Mouse (Mus musculus) forebrain, embryonic 16.5 days (tissue): ENCODE results near the gene Rhd. TPM values are rescaled to one million over a fixed set of nuclear protein-coding genes. Genes with fewer than 3 reads are reported as not detected.
A peak's percentile ranks its signal among the peaks of the same experiment; 100 is the strongest.
"Not testable (repeated sequence)": the region's sequence is repeated elsewhere in the genome, so short reads cannot be mapped to it uniquely, and the experiment has no call there.

Experiments used
- ATAC-seq: fragments of 200-750 bp; cut with Nextera tagmentation; 2 replicates; pipeline ENCODE4 v1.8.0; 2017; ENCODE audit warnings: mild to moderate bottlenecking, moderate library complexity
- H3K27ac ChIP-seq: fragments of 300-500 bp; sonication (generic); 2 replicates; pipeline ENCODE4 v1.5.1; 2014; ENCODE audit warnings: low read length, control low read depth
- H3K27me3 ChIP-seq: fragments of 300-500 bp; sonication (generic); replicated peaks from 2 replicates; pipeline ENCODE4 v1.6.1; 2014; ENCODE audit warnings: low read length; ENCODE audit not compliant: control insufficient read depth, insufficient read depth
- H3K36me3 ChIP-seq: fragments of 300-500 bp; sonication (generic); 2 replicates; pipeline ENCODE4 v1.6.1; 2014; ENCODE audit not compliant: control insufficient read depth, insufficient read depth
- H3K4me1 ChIP-seq: fragments of 300-500 bp; sonication (generic); replicated peaks from 2 replicates; pipeline ENCODE4 v1.6.1; 2014; ENCODE audit warnings: low read length; ENCODE audit not compliant: control insufficient read depth, insufficient read depth
- H3K4me2 ChIP-seq: fragments of 300-500 bp; sonication (generic); 2 replicates; pipeline ENCODE4 v1.6.1; 2014; ENCODE audit warnings: mild to moderate bottlenecking, low read length, control low read depth
- H3K4me3 ChIP-seq: fragments of 300-500 bp; sonication (generic); replicated peaks from 2 replicates; pipeline ENCODE4 v1.5.1; 2014; ENCODE audit warnings: mild to moderate bottlenecking, low read length, control low read depth
- H3K9ac ChIP-seq: fragments of 300-500 bp; sonication (generic); replicated peaks from 2 replicates; pipeline ENCODE4 v1.6.1; 2014; ENCODE audit warnings: low read depth, low read length, control low read depth
- H3K9me3 ChIP-seq: fragments of 300-500 bp; sonication (generic); 2 replicates; pipeline ENCODE4 v1.6.1; 2016; ENCODE audit warnings: low read length; ENCODE audit not compliant: control insufficient read depth
- WGBS: fragments of 180-500 bp; shearing (Covaris S2); extraction: QIAGEN DNeasy Blood & Tissue Kit; methylation state at CpG from one replicate; pipeline ENCODE4 v1.1.7; 2014; 5-methylcytosine and 5-hydroxymethylcytosine counted together
- polyA plus RNA-seq: library from polyadenylated mRNA; unstranded; fragments of >200 nt; fragmentation: Nextera tagmentation; extraction: Ambion mirVana; gene quantifications from 2 replicates; pipeline ENCODE4 v1.2.1, GENCODE M21; 2015

Rhd gene
- polyA plus RNA-seq, 1 experiment from 2014 or later: 1.0 TPM

DNA sequence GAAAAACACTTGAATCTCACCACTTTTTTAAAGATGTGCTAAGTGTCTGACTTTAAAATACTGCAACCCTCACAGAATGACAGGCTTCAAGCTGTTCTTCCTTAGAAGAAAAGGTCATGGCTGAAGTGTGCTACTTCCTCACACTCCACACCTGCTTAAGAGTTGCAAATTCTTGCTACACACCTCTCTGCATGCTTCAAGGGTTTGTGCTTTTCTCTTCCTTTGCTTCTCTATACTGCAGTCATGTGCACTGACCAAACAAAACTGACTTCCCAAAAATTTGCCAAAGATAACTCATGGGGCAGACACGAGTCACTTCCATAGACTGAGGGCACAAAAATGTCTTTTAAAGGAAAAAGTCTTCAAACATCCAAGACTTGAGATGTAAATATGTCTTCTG lies 26.1 kb upstream of the Rhd start:
- Histone ChIP-seq H3K9me3 (no peaks in the 10 kb centered on the region), H3K4me1 (no peaks in the 10 kb centered on the region), H3K9ac (no peak overlapping the region), H3K27ac (no peak overlapping the region), H3K27me3 (no peaks in the 10 kb centered on the region), H3K36me3 (no peaks in the 10 kb centered on the region), H3K4me3 (no peak overlapping the region), H3K4me2 (no peak overlapping the region)
- ATAC-seq: no peak
- WGBS: 88% methylated on average over 1 of the region's 1 CpGs

DNA sequence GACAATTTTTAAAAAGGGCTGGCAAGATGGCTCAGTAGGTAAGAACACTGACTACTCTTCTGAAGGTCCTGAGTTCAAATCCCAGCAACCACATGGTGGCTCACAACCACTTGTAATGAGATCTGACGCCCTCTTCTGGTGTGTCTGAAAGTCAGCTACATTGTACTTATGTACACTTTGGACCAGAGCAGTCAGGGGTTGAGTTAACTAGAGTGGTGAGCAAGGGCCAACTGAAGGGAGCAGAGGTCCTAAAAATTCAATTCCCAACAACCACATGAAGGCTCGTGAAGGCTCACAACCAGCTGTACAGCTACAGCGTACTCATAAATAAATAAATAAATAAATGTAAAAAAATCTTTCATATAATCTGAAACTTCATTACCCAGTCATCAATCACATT lies 25.6 kb upstream of the Rhd start:
- not testable (repeated sequence) for H3K36me3 ChIP-seq, H3K9me3 ChIP-seq, H3K27me3 ChIP-seq, H3K9ac ChIP-seq, ATAC-seq, H3K4me1 ChIP-seq, H3K27ac ChIP-seq, H3K4me2 ChIP-seq, H3K4me3 ChIP-seq
- 90% methylated on average over 3 of the region's 3 CpGs for WGBS

DNA sequence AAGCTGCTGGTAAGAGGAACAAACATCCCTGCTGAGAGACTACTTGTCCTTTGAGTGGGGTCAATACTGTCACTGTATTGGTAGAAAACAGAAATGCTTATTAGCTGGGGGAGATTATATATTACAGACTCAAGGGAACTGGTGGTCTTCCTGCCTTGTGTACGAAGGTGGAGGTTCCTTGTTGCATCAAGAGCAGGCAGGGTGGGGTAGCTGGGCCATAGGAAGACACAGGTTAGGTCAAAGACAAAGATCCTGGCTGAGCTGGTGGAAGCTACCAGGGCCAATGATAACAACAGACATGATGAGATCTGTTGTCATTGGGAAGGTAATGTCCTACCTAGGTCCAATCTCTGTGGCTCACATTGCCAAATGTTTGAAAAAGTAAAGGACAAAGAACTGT lies 24.1 kb upstream of the Rhd start:
- no peaks in the 10 kb centered on the region for H3K27me3 ChIP-seq

DNA sequence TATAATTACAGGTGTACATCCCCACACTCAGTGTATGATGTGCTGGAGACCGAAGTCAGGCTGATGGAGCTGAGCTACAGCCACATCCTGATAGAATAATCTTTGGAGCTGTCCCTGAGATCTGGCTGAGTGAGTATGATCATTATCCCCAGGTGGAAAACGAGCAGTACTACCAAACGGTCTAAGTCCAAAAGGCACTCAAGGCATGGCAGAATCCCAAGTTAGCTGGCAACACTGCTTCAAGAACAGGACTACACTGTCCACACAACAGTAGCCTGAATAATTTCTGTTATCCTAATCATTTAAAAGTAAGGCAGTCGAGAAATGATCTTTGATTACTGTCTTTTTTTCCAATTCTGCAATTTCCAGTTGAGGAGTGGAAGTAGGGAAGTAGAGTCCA lies 20.8 kb upstream of the Rhd start:
- Histone ChIP-seq H3K27ac (no peak overlapping the region), H3K27me3 (no peaks in the 10 kb centered on the region), H3K4me2 (no peak overlapping the region), H3K9me3 (no peaks in the 10 kb centered on the region), H3K4me1 (0 out of 2 replicates have a peak, but pooled peaks cover 2% of the 10 kb centered on the region), H3K4me3 (no peak overlapping the region), H3K9ac (no peak overlapping the region), H3K36me3 (no peaks in the 10 kb centered on the region)
- 84% methylated on average over 4 of the region's 4 CpGs for WGBS
- no peak for ATAC-seq

More for the DNA sequence above, 24.1 kb upstream of the Rhd start:
- 93% methylated on average over 1 of the region's 1 CpGs for WGBS
- no peaks in the 10 kb centered on the region for H3K4me1 ChIP-seq
- H3K27ac ChIP-seq: no peak overlapping the region
- H3K9ac ChIP-seq: no peak overlapping the region
- no peak overlapping the region for H3K4me2 ChIP-seq
- H3K36me3 ChIP-seq: no peaks in the 10 kb centered on the region
- ATAC-seq: no peak
- no peaks in the 10 kb centered on the region for H3K9me3 ChIP-seq
- H3K4me3 ChIP-seq: no peak overlapping the region

DNA sequence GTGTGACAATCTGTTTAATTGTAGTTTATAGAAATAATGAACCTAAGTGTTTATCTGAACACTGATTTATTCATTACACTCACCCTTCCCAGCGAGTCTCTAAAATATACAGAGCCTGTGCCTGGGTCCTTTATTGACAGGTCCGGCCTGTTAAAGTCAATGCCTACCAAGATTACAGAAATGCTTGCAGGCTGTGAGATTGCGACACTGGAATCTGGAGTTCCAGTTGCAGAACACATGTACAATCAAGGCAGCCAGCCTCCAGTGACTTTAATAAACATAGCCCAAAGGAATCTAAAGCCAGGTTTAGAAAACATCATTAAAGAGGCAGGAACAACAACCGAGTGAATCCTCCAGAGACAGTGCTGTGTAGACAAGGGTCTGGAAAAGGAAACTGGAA lies 16.7 kb upstream of the Rhd start:
- H3K4me2 ChIP-seq: no peak overlapping the region
- H3K27me3 ChIP-seq: no peaks in the 10 kb centered on the region
- H3K4me1 ChIP-seq: peaks cover 22% of the 10 kb centered on the region
- H3K4me3 ChIP-seq: no peak overlapping the region
- no peaks in the 10 kb centered on the region for H3K36me3 ChIP-seq
- H3K27ac ChIP-seq: no peak overlapping the region
- no peaks in the 10 kb centered on the region for H3K9me3 ChIP-seq
- no peak for ATAC-seq
- 82% methylated on average over 4 of the region's 4 CpGs for WGBS
- no peak overlapping the region for H3K9ac ChIP-seq

DNA sequence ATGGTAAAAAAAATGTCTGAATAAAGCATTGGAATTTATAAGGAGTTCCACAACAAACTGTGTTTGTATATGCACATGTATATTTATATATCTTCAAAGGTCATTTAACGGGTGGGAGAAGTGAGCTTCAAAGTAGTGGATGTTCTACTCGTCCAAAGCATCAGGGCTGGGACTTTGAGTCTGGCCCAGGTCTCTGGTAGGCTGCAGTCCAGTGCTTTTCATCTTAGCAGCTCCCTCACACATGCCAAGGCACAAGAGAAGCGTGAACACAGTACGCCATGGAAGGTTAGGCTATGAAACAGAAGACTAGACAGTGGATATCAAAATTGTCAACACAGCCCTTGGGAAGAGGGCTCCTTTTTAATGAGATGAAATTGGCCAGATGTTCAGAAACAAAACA lies 13.8 kb upstream of the Rhd start:
- H3K27ac ChIP-seq: no peak overlapping the region
- 60% methylated on average over 4 of the region's 4 CpGs for WGBS
- peak overlapping the region; percentile 76 for H3K4me2 ChIP-seq
- H3K36me3 ChIP-seq: no peaks in the 10 kb centered on the region
- H3K4me1 ChIP-seq: peaks cover 20% of the 10 kb centered on the region
- 0 out of 2 replicates have a peak, but pooled peaks cover 5% of the 10 kb centered on the region for H3K27me3 ChIP-seq
- no peak for ATAC-seq
- H3K9me3 ChIP-seq: no peaks in the 10 kb centered on the region
- H3K4me3 ChIP-seq: peak overlapping the region; percentile 21
- no peak overlapping the region for H3K9ac ChIP-seq

DNA sequence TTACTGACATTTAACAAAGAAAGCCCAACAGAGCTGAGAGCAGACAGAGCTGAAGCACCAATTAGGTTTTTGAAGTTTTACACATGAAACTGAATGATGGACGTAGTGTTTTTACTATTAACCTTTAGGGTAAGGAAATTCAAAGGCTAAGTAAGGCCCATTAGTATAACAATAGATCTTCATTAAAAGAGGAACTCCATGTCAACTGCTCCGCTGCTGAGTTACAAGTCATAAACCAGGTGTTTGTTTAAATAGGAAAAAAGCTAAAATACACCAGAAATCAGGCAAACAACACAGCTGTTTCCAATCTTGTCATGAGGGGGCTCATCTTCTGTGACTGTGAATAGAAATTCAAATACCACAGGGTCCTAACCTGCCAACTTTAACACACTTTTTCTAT lies 13.1 kb upstream of the Rhd start:
- Histone ChIP-seq H3K4me3 (peak overlapping the region; percentile 96), H3K4me2 (peak overlapping the region; percentile 76), H3K9me3 (no peaks in the 10 kb centered on the region), H3K9ac (peak overlapping the region; percentile 100), H3K4me1 (peaks cover 20% of the 10 kb centered on the region), H3K27ac (no peak overlapping the region), H3K36me3 (no peaks in the 10 kb centered on the region), H3K27me3 (0 out of 2 replicates have a peak, but pooled peaks cover 9% of the 10 kb centered on the region)
- no peak for ATAC-seq
- 26% methylated on average over 2 of the region's 2 CpGs for WGBS

DNA sequence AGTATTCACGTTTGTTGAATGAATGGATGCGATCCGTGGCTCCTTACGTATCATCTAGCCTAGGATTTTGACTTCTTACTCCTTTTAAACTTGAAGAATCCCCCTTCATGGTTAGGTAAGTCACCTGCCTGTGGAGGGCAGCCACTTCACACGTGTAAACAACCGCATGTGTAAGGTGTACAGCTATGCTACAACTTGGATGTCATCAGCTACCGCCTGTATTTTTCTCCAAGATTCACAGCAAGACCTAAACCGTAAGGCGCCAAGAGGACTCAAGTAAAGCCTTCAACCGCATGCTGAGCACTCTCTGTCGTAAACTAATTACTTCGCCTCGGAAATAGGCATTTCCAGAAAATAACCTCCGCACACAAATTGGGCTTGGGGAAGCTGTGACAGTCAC lies 12.5 kb upstream of the Rhd start:
- WGBS: 9% methylated on average over 14 of the region's 14 CpGs
- H3K27me3 ChIP-seq: 0 out of 2 replicates have a peak, but pooled peaks cover 9% of the 10 kb centered on the region
- peak overlapping the region; percentile 96 for H3K4me3 ChIP-seq
- H3K4me1 ChIP-seq: peaks cover 20% of the 10 kb centered on the region
- no peak overlapping the region for H3K27ac ChIP-seq
- peak overlapping the region; percentile 76 for H3K4me2 ChIP-seq
- no peak for ATAC-seq
- H3K36me3 ChIP-seq: no peaks in the 10 kb centered on the region
- H3K9ac ChIP-seq: peak overlapping the region; percentile 100
- H3K9me3 ChIP-seq: no peaks in the 10 kb centered on the region

DNA sequence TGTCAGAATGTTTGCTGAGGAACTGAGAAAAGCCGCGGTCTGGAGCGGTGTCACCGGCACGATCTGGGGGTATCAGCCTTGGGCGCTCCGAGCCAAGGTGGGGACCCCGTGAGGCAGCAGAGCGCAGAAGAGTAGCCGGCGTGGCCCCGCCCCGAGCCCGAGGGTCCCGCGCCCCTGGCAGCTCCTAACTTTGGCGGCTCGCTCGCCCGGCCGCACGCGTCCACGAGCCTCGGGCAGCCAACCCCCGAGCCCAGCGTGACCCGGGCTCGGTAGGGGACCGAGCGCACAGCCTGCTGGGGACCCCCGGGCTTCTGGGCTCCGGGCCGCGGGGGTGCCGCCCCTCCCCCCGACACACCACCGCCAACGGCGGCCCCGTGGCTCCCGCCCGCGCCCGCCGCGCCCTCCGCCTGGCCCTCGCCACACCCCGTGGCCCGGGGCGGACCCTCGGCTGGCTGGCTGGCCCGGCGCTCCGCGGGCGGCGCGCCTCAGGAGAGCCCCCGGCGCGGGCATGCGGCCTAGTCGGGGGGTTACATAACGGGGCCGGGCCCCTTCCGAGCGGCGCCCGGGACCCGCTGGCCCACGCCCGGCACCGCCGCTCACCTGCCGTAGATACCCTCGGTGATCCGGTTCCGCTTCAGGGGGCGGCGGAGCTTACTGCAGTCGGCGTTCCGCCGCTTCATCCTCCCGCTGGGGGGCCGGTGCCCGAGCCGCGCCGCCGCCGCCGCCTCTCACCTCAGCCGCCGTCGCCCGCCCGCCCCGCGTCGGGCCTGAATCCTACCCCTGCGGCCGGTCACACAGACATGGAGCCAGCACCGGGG lies 11.7 kb upstream of the Rhd start:
- peaks cover 20% of the 10 kb centered on the region for H3K4me1 ChIP-seq
- WGBS: under 1% methylated on average over 100 of the region's 106 CpGs
- peak overlapping the region; percentile 76 for H3K4me2 ChIP-seq

More for the DNA sequence above, 11.7 kb upstream of the Rhd start:
- Histone ChIP-seq H3K27me3 (0 out of 2 replicates have a peak, but pooled peaks cover 9% of the 10 kb centered on the region), H3K9ac (peak overlapping the region; percentile 100), H3K27ac (peak overlapping the region; percentile 96), H3K4me3 (peak overlapping the region; percentile 96), H3K9me3 (no peaks in the 10 kb centered on the region), H3K36me3 (no peaks in the 10 kb centered on the region)
- ATAC-seq: peak; percentile 2
